Mouse (Mus musculus): ENCODE measurements at regions not wholly inside any gene's neighbourhood (a gene's known extent, or its start where the extent isn't known, plus 50 kb on each side); places are given as distances from the start of the nearest gene placed in this dataset.

DNA sequence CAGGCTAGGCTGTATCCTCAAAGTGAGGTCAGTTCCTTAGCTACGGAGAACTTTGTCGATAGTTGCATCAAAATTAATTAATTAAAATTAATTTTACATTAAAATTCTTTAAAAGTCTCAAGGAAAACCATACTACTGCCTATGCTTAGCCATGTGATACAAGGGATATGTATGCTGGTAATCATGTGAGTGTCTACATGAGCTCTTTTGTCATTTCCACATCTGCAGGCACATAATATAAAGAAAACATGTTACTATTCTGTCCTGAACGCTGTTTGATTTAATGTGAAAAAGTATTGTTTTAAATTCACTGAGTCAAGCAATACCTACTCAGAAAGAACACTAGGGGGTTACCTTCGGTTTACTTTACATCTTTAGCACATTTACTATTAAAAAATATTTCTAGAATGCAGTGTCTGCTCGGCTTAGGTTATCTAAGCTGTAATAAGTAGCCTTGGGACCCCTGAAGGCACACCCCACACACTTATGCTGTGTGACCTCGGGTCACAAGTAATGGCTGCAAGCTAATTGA is 273.2 kb downstream of the Gm11146 start:
- DNase-seq (ENCODE audit: extremely low spot score in 1 of 2, low spot score in 1 of 2), result no peak

DNA sequence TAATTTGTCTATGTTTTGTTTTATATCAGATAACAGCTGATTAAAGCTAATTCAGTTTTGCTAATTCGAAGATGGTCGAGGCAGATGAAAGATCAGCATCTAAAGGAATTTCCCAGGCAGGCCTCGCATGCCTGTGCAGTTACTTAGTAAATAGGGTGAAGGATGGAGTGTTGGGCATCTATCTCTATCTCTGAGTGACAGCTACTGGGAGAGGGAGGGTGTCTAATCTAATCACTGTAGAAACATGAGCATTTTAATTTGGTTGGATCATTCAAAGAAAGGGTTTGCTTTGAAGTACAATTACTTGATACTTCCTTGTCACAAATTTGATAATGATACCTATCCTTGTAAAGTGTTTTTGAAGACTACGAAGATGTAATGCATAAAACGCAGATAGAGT is 273.8 kb downstream of the Gm11146 start:
- DNase-seq (ENCODE audit: extremely low spot score in 1 of 2, low spot score in 1 of 2), result no peak

DNA sequence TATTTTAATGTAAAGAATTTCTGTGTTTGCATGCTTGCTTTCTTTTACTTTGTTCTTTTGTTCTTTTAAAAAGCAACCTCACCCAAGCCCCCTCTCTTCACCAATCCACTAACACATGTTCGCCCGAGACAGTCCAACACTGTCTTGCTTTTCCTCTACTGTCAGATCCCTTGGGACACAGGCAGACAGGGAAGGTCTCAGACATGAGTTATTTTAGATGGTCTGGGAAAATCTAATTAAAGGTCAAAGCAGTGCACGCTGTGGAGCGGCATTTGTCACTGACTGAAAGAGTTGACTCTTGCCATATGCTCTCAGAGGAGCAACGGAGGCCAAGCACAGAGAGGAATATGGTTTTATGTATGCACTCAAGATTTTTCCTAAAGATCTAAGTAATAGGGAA is 279.6 kb downstream of the Gm11146 start:
- DNase-seq (ENCODE audit: extremely low spot score in 1 of 2, low spot score in 1 of 2), result no peak

DNA sequence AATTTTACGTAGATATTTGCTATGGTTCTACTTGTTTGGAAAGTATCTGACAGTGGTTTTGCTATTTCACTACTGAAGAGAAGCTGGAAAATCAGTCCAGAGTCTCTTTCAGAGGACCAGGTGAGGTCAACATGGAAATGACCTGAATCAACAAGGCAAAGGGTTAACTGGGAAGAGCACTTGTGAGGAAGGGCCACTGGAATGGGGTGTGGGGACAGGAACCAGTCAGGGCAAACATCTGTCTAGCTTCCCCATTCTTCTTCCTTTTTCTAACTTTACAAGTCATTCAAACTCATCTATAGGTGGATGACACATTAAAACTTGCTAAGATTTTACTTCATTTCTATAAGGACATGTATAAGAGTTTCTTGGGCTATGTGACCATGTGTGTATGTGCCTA is 283.7 kb downstream of the Gm11146 start:
- DNase-seq (ENCODE audit: extremely low spot score in 1 of 2, low spot score in 1 of 2), result no peak

DNA sequence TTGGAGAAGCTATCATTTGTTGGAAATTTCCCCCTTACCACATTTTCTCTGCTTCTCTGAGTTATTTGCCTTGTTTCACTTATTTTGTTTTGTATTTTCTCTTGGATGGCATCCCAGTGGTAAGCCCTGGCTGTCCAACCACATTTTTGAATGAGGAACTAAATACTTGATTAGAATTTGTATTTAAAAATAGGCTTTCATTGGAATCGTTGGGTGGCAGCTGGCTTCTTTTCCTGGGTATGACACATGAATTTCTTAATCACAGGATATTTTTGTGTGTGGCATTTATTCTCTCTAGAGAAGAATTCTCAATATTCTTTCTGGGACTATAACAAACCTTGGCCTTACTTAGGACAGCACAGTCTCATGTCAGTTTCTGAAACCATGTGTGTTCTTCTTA is 286.5 kb downstream of the Gm11146 start:
- no peak for DNase-seq (ENCODE audit: extremely low spot score in 1 of 2, low spot score in 1 of 2)

DNA sequence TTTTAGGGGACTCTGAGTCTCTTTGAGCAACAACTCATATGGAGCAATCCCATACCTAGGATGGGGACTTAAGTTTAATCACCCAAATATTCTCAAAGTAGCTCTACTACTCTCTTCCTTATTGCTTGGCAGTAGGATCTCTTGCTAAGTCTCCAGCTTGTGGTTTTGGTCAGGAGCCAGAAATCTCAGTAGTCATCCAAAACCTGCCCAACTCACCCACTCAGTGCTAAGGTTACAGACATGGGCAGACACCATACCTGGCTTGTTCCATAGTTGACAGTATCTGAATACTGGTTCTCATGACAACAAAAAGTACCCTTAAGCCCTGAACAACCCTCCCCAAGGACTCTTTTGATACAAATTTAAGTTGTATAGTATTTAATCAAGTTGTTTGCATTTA is 288.7 kb downstream of the Gm11146 start:
- DNase-seq (ENCODE audit: extremely low spot score in 1 of 2, low spot score in 1 of 2), result no peak

DNA sequence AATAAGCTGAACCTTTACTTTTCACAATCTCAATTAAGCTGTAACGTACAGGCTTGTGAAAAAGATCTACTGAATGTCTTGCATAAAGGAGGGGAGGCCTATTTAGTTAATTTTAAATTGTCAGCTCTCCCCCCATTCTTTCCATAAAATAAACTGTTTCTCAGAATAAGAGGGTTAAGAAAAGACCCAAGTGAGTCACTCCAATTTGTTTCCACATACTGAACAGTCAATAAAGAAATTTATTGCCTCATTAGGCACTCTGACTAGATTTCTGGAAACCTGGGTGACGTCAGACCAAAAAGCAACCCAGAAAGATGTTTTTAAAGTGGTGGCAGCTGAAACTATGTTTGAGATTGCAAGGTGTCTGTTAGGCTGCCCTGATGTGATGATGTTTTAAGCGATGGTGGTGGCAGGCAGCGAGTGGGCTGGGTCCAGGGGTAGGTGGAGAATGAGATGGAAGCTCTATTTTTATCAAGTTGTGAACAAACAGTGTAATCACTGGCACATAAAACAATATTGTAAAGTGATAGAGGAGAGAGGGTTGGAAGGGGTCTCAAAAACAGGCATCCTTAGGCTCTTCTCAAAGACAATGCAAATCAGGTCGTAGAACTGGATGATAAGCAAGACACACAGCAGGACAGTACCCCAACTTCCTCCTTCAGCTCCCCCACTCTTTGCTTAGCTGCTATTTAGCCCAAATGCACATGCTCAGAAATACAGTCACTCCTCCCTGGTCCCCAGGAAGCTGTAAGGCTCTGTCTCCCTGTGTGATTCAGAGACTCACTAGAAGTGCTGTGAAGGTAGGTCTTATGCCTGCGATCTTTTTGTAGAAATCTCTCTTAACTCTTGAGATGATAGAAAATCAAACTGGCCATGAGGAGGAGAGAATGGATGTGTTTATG is 288.0 kb downstream of the Usp25 start:
- no peak for DNase-seq (ENCODE audit: extremely low spot score in 1 of 2, low spot score in 1 of 2)

DNA sequence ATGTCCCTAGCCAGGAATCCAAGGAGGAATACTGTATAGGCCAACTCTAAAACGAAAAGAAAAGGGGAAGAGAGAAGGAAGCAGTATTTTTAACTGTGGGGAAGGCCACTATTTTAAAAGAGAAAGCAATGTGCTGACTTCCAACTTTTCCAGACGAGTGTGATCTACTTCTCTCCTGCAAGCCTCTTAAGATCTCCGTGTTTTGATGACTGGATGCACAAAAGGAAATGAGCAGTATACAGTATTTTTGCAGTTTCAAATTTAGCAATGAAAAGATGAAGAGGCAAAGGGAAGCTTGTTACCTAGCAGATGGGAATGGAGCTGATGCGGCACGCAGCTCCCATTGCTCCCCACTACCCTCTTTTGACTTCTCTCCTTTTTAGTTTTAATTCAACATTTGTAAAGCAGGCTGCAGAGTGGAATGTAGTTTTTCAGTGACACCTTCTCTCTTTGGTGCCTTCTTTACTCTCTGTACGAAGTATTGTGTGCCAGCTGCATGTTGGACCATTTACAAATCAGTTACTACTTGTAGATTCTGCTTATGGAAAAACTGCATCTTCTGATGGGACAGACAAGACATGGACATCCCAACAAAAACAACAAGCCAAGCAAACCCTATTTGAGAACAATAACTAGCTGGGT is 287.2 kb downstream of the Usp25 start:
- peak in 1 of 2 experiments; percentile 19 for DNase-seq (ENCODE audit: extremely low spot score in 1 of 2, low spot score in 1 of 2)

DNA sequence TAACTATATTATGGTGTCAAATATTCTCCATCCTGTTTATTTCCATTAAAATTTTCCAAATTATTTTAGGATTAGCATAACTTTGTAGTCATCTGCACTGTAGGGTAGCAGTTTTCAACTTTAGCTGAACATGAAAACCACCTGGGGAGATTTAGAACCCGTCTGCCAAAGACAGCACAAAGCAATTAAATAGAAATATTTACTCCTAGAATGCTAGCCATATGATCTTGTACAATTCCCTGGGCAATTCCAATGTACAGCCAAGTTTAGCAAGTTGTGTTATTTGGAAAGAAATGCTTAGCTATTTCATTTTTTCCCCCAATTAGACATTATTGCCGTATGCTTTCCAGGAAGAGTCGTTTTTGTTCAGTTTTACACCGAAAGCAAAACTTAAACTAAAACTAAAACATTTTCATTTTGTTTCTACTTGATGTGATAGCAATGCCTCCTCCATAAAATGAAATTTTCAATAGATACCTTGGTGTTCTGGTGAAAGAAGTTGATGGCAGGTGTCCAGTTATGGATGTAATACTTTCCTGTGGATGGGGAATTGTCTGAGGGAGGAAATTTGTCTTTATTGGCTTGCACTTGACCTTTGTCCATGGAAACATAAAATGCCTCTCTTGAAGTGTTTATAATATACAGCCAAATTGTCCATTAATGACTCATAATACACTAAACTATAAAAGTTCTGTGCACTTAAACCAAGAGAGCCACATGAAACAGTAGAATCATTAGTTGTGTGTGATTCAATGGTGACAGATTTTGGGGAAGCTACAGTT is 282.3 kb downstream of the Usp25 start:
- DNase-seq (ENCODE audit: extremely low spot score in 1 of 2, low spot score in 1 of 2), result no peak

DNA sequence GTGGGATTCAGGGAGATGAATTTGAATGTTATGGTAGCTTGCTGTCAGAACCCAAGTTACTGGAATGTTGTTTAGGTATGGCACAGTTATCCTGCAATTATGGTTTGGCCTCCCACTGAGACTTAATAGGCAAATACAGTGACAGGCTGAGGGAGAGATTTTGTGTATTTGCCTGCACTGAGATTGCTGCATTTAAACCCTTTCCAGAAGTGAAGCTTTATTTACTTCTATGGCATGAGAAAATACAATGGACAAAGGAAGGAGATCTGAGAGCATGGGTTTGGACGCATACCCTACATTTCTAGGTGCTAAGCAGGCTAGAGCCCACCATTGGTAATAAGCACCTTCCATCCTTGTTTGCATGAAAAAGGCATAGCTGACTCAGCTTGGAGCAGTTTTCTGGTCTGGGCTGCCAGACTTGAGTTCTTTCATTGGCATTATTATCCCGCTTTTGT is 278.8 kb downstream of the Usp25 start:
- no peak for DNase-seq (ENCODE audit: extremely low spot score in 1 of 2, low spot score in 1 of 2)

DNA sequence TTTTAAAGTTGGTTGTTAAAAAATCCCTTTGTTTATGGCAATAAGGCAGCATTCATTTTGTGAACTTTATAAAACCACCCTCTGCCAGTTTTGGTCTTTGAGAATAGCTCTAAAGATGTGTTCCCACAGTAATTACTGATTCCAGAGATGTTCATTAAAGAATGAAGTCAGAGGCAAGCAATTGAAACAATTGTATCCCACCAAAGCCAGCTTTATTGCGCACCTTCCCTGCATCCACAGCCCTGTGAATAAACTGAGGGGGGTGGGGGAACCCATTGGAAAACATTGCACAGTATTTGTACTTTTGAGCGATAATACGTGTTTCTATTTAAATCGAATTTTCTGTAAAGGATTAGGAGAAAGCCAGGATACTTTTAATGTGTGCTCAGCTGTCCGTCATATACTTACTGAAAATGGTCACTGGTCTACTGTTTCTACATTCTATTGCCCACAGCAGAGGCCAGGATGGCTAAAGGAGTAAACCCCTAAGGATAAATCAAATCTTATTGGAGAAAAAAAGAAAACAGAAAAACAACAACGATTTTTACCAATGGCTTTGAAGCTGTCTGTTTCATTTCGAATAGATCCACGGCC is 278.3 kb downstream of the Usp25 start:
- DNase-seq (ENCODE audit: extremely low spot score in 1 of 2, low spot score in 1 of 2), result no peak

DNA sequence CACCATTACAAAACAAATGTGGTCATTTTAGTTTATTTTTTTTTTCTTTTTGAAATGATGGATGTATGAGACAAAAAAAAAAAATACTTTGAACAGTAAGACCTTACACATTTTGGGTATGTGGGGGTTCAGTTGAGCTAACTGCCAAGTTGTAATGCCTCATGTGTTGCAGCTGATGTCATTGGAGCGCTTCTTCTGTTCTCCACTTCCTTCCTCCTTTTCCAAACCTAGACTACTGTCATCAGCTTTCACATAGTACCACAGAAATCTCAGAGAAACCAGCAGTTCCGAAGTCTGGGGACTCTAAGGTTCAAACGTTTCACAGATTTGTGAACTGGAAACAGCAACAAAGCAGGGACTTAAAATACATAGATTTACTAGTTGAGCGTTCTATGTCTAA is 270.7 kb downstream of the Usp25 start:
- no peak for DNase-seq (ENCODE audit: extremely low spot score in 1 of 2, low spot score in 1 of 2)

DNA sequence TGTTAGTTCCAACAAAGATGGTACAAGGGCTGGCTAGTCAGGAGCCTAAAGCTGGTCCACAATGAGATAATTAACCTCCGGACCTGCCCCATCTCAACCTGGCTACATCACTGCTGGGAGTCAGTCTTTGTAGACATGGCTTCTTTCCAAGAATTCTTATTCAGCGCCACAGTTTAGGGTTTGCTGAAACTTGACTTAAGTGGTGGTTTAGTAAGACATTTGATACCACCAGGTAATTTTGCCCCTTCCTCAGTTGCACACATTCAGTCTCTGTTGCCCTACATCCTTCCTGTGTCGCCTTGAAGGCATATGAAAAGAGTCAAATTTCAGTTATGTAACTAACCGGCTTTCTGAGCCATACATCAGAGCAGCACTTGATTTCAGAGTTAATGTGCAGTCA is 266.4 kb downstream of the Usp25 start:
- no peak for DNase-seq (ENCODE audit: extremely low spot score in 1 of 2, low spot score in 1 of 2)

DNA sequence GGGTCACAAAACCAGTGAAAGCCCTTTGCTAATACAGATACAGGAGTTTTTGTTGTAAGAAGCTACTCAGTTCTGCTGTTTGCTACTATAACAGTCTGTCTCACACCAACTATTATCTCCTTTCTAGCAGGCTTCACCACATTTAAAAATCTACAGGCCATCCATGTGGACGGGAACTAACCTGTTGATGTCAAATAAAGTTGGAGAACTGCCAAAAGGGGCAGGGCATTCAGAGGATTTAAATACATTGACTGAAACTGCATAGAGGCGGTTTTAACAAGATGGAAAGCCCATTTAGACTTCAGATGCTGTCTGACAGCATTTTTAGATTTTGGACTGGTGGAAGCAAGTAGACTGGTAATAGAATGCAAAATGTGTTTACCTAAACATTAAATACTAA is 266.0 kb downstream of the Usp25 start:
- no peak for DNase-seq (ENCODE audit: extremely low spot score in 1 of 2, low spot score in 1 of 2)

DNA sequence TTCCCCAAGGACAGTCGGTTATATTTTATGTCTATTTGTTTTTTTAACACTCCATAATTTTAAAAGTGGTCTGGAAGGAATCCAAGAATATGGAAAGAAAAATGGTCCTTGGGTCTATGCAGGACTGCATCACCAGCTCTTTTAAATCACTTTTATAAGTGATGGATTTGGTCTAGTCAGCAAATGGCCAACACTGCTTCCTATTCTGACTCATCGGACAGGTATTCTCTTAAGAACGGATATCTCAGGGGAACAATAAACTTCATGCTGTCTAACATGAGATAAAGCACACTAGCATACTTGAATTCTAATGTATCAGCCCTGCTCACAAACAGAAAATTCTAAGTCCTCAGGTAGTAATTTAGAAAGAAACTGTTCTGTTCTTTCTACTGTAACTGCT is 259.8 kb downstream of the Usp25 start:
- DNase-seq (ENCODE audit: extremely low spot score in 1 of 2, low spot score in 1 of 2), result no peak

DNA sequence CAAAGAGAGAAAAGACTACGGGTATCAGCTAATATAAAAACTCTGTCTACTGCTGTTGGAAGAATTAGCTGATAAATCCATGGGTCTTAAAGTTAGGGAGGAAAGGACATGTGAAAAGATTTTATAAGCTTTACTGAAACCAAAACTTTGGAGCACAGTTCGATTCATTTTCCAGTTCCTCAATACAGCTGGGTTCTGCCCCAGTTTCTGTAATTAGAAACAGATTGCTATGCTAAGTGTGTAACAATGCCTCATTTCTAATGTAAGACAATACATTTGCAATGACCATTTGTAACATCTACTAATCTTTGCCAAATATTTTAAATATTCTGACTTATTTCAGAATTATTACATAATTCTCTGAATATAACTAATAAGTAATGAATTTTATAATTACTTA is 255.4 kb downstream of the Usp25 start:
- no peak for DNase-seq (ENCODE audit: extremely low spot score in 1 of 2, low spot score in 1 of 2)

DNA sequence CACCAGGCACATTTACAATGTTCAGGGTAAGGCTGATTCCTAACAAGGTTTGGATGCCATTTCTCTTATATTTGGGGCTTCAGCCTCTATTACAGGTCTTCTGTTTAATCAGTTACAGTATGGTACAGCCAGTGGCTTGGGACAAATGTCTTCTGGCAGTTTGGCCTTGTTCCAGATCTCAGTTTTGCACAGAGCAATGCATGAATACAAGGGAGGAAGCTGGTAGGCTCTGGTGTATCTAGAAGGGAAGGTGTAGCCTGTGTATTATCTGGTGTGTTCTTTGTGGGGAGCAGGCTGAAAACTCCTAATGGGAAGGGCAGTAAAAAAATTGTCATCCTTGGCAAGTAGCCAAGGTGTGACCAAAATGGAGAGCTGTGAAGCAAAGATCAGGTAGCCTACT is 254.2 kb downstream of the Usp25 start:
- DNase-seq (ENCODE audit: extremely low spot score in 1 of 2, low spot score in 1 of 2), result no peak

DNA sequence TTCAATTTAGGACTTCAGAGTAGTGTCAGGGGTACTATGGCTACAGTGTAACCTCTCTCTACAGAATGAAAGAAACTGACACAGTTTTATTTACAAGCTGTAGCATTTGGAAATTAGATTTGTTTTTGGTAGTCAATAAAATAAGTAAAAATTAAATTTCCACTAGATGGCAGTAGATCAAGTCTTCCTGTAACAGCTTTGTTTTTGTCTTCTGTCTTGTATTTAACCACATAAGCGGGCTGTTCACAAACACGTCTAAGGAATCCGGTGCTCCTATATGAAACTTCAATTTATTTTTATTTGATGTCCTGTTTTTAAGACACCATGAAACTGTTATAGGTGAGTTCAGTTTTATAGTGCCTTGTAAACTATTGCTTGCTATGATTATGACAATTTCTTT is 238.8 kb downstream of the Usp25 start:
- DNase-seq (ENCODE audit: extremely low spot score in 1 of 2, low spot score in 1 of 2), result no peak

DNA sequence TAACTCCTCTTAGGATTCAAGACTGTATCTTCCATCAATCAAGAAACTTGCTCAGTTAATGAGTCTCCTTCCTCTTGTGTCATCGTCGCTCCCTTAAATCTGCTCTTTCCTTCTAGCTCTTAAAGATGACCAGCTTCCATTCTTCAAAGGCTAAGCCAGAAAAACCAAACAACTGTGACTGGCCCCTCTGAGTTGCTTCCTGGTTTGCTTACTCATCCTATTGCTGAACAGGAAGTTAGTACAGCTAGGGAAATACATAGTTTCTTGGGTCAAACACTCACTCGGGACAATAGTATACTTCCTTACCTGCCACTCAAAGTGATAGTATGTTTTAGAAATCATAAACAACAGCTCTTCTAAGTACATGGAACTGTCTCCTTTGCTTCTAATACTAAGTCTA is 237.9 kb downstream of the Usp25 start:
- DNase-seq (ENCODE audit: extremely low spot score in 1 of 2, low spot score in 1 of 2), result no peak

DNA sequence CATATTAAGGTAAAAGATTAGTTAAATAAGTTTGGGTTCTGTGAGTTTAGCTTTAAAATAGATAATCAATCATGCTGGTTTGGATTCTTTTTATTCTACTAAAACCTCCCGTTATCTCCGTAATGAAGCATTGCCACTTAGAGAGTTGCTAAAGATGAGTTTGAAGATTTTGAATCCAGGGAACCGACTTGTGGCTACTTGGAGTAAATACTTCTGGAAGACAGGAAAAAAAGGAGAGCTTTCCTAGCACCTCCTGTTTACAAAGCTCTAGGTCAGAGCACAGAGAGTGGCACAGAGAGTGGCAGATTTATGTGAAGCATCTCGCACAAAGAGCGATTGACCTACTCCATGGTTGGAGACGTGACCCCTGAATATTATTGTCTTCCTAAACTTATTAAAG is 227.4 kb downstream of the Usp25 start:
- no peak for DNase-seq (ENCODE audit: extremely low spot score in 1 of 2, low spot score in 1 of 2)

Data from frontal cortex, adult 2 months (tissue).